Mouse (Mus musculus): ENCODE results near the gene Pard6a. TPM values are rescaled to one million over a fixed set of nuclear protein-coding genes. Genes with fewer than 3 reads are reported as not detected.
A peak's percentile ranks its signal among the peaks of the same experiment; 100 is the strongest.

The Pard6a gene
- total and polyA plus RNA-seq, 2 experiments from 2014 or later = 14.0 to 16.7 TPM

GRCm38 (mm10) chr8:105695080-105695780 is 5.7 kb upstream of the Pard6a start:
- no peak for DNase-seq (ENCODE audit: low spot score)
- TF ChIP-seq CTCF (IDR thresholded peaks at IDR 0.05; ENCODE audit: low read depth) (no peak), EP300 (IDR thresholded peaks at IDR 0.05; ENCODE audit: low read depth) (no peak)
- ATAC-seq (ENCODE audit: insufficient read depth, low read depth) = no peak
- 68% methylated on average over 30 of the region's 30 CpGs for WGBS
- Histone ChIP-seq H3K9ac (replicated peaks; ENCODE audit: low read depth, low read length) (no peak overlapping the region), H3K36me3 (replicated peaks; ENCODE audit: control insufficient read depth, insufficient read depth, low read length) (peaks cover 24% of the 10 kb centered on the region), H3K27ac (ENCODE audit: low read depth) (no peak overlapping the region), H3K9me3 (replicated peaks; ENCODE audit: control insufficient read depth, low read length) (0 out of 2 replicates have a peak, but pooled peaks cover 6% of the 10 kb centered on the region), H3K4me2 (ENCODE audit: low read depth, low read length) (no peak overlapping the region), H3K4me1 (ENCODE audit: control insufficient read depth, insufficient read depth) (peaks cover 10% of the 10 kb centered on the region), H3K27me3 (ENCODE audit: control insufficient read depth, insufficient read depth, low read length) (peaks cover 16% of the 10 kb centered on the region; the same call in 1 of the 2 replicates), H3K4me3 (ENCODE audit: low read depth, low read length) (no peak overlapping the region)

- 90% methylated on average over 17 of the region's 17 CpGs for WGBS
- Histone ChIP-seq H3K4me2 (ENCODE audit: low read depth, low read length) (no peak overlapping the region), H3K4me3 (ENCODE audit: low read depth, low read length) (no peak overlapping the region), H3K27ac (ENCODE audit: low read depth) (no peak overlapping the region), H3K4me1 (ENCODE audit: control insufficient read depth, insufficient read depth) (peaks cover 13% of the 10 kb centered on the region), H3K9me3 (replicated peaks; ENCODE audit: control insufficient read depth, low read length) (0 out of 2 replicates have a peak, but pooled peaks cover 6% of the 10 kb centered on the region), H3K36me3 (replicated peaks; ENCODE audit: control insufficient read depth, insufficient read depth, low read length) (peaks cover 24% of the 10 kb centered on the region), H3K27me3 (ENCODE audit: control insufficient read depth, insufficient read depth, low read length) (peaks cover 15% of the 10 kb centered on the region; the same call in 1 of the 2 replicates), H3K9ac (replicated peaks; ENCODE audit: low read depth, low read length) (no peak overlapping the region)
- DNase-seq (ENCODE audit: low spot score) = no peak
- TF ChIP-seq CTCF (IDR thresholded peaks at IDR 0.05; ENCODE audit: low read depth) (no peak), EP300 (IDR thresholded peaks at IDR 0.05; ENCODE audit: low read depth) (no peak)
- ATAC-seq (ENCODE audit: insufficient read depth, low read depth) = no peak
These were observed 3.7 kb upstream of the Pard6a start for GRCm38 (mm10) chr8:105697196-105697780.

GRCm38 (mm10) chr8:105698734-105699133 is 2.2 kb upstream of the Pard6a start:
- WGBS = 89% methylated on average over 5 of the region's 5 CpGs
- Histone ChIP-seq H3K9ac (replicated peaks; ENCODE audit: low read depth, low read length) (no peak overlapping the region), H3K36me3 (replicated peaks; ENCODE audit: control insufficient read depth, insufficient read depth, low read length) (peaks cover 24% of the 10 kb centered on the region), H3K4me2 (ENCODE audit: low read depth, low read length) (no peak overlapping the region), H3K27ac (ENCODE audit: low read depth) (no peak overlapping the region), H3K4me1 (ENCODE audit: control insufficient read depth, insufficient read depth) (peaks cover 12% of the 10 kb centered on the region), H3K9me3 (replicated peaks; ENCODE audit: control insufficient read depth, low read length) (no peaks in the 10 kb centered on the region), H3K27me3 (ENCODE audit: control insufficient read depth, insufficient read depth, low read length) (peaks cover 15% of the 10 kb centered on the region; the same call in 1 of the 2 replicates), H3K4me3 (ENCODE audit: low read depth, low read length) (no peak overlapping the region)
- DNase-seq (ENCODE audit: low spot score) (no peak), ATAC-seq (ENCODE audit: insufficient read depth, low read depth) (no peak)
- TF ChIP-seq CTCF (IDR thresholded peaks at IDR 0.05; ENCODE audit: low read depth) (no peak), EP300 (IDR thresholded peaks at IDR 0.05; ENCODE audit: low read depth) (no peak)

- Histone ChIP-seq H3K9ac (replicated peaks; ENCODE audit: low read depth, low read length) (peak overlapping the region; percentile 67; the same call in 1 of the 2 replicates), H3K27ac (ENCODE audit: low read depth) (no peak overlapping the region), H3K4me2 (ENCODE audit: low read depth, low read length) (peak overlapping the region; percentile 87), H3K4me1 (ENCODE audit: control insufficient read depth, insufficient read depth) (peaks cover 7% of the 10 kb centered on the region; the same call in 1 of the 2 replicates), H3K27me3 (ENCODE audit: control insufficient read depth, insufficient read depth, low read length) (peaks cover 8% of the 10 kb centered on the region; the same call in 1 of the 2 replicates), H3K36me3 (replicated peaks; ENCODE audit: control insufficient read depth, insufficient read depth, low read length) (peaks cover 24% of the 10 kb centered on the region), H3K9me3 (replicated peaks; ENCODE audit: control insufficient read depth, low read length) (no peaks in the 10 kb centered on the region), H3K4me3 (ENCODE audit: low read depth, low read length) (no peak overlapping the region)
- WGBS = 89% methylated on average over 11 of the region's 11 CpGs
- TF ChIP-seq CTCF (IDR thresholded peaks at IDR 0.05; ENCODE audit: low read depth) (no peak), EP300 (IDR thresholded peaks at IDR 0.05; ENCODE audit: low read depth) (no peak)
- DNase-seq (ENCODE audit: low spot score) = no peak
- no peak for ATAC-seq (ENCODE audit: insufficient read depth, low read depth)
These were observed 1.3 kb upstream of the Pard6a start for GRCm38 (mm10) chr8:105699488-105700215.

GRCm38 (mm10) chr8:105700566-105700965 is 382 bp upstream of the Pard6a start:
- under 1% methylated on average over 21 of the region's 21 CpGs for WGBS
- peak overlapping the region; percentile 79 for H3K4me3 ChIP-seq (ENCODE audit: low read depth, low read length)
- H3K27ac ChIP-seq (ENCODE audit: low read depth) = peak overlapping the region; percentile 86
- peaks cover 7% of the 10 kb centered on the region; the same call in 1 of the 2 replicates for H3K4me1 ChIP-seq (ENCODE audit: control insufficient read depth, insufficient read depth)
- 0 out of 2 replicates have a peak, but pooled peaks cover 1% of the 10 kb centered on the region for H3K27me3 ChIP-seq (ENCODE audit: control insufficient read depth, insufficient read depth, low read length)
- H3K9ac ChIP-seq (replicated peaks; ENCODE audit: low read depth, low read length) = peak overlapping the region; percentile 67
- H3K4me2 ChIP-seq (ENCODE audit: low read depth, low read length) = peak overlapping the region; percentile 87
- TF ChIP-seq EP300 (IDR thresholded peaks at IDR 0.05; ENCODE audit: low read depth) = no peak
- no peak for TF ChIP-seq CTCF (IDR thresholded peaks at IDR 0.05; ENCODE audit: low read depth)
- H3K9me3 ChIP-seq (replicated peaks; ENCODE audit: control insufficient read depth, low read length) = no peaks in the 10 kb centered on the region
- DNase-seq (ENCODE audit: low spot score) (peak; percentile 34), ATAC-seq (ENCODE audit: insufficient read depth, low read depth) (peak; percentile 35)
- H3K36me3 ChIP-seq (replicated peaks; ENCODE audit: control insufficient read depth, insufficient read depth, low read length) = peaks cover 24% of the 10 kb centered on the region

All from heart, postnatal 0 days (tissue).